Mouse (Mus musculus) lung, embryonic 15.5 days (tissue): Measurements from ENCODE around the gene Ankrd54. TPM values are rescaled to one million over a fixed set of nuclear protein-coding genes. Genes with fewer than 3 reads are reported as not detected.

ENCODE experiments used
- ATAC-seq: fragments of 200-750 bp; cut with Nextera tagmentation; 2 replicates; pipeline ENCODE4 v1.8.0; 2017; ENCODE audit warnings: moderate number of reproducible peaks, borderline replicate concordance; ENCODE audit not compliant: low FRiP score, low TSS enrichment; ENCODE audit errors: extremely low read depth
- H3K27ac ChIP-seq: fragments of 300-500 bp; sonication (generic); 2 replicates; pipeline ENCODE4 v1.5.1; 2015; ENCODE audit warnings: moderate library complexity, mild to moderate bottlenecking, inconsistent platforms
- H3K27me3 ChIP-seq: fragments of 300-500 bp; sonication (generic); 2 replicates; pipeline ENCODE4 v1.6.1; 2015; ENCODE audit warnings: inconsistent platforms
- H3K36me3 ChIP-seq: fragments of 300-500 bp; sonication (generic); 2 replicates; pipeline ENCODE4 v1.6.1; 2015; ENCODE audit warnings: inconsistent platforms
- H3K4me1 ChIP-seq: fragments of 300-500 bp; sonication (generic); 2 replicates; pipeline ENCODE4 v1.6.1; 2015; ENCODE audit warnings: inconsistent platforms
- H3K4me2 ChIP-seq: fragments of 300-500 bp; sonication (generic); 2 replicates; pipeline ENCODE4 v1.6.1; 2015; ENCODE audit warnings: inconsistent platforms, mild to moderate bottlenecking, moderate library complexity
- H3K4me3 ChIP-seq: fragments of 300-500 bp; sonication (generic); 2 replicates; pipeline ENCODE4 v1.5.1; 2015; ENCODE audit warnings: mild to moderate bottlenecking, inconsistent platforms
- H3K9ac ChIP-seq: fragments of 300-500 bp; sonication (generic); 2 replicates; pipeline ENCODE4 v1.6.1; 2015; ENCODE audit warnings: inconsistent platforms
- H3K9me3 ChIP-seq: fragments of 300-500 bp; sonication (generic); 2 replicates; pipeline ENCODE4 v1.6.1; 2016; ENCODE audit warnings: inconsistent platforms
- WGBS: fragments of 180-500 bp; shearing (Covaris S2); methylation state at CpG from one replicate; pipeline ENCODE4 v1.1.7; 2015; 5-methylcytosine and 5-hydroxymethylcytosine counted together
- polyA plus RNA-seq: library from polyadenylated mRNA; unstranded; fragments of >200 nt; fragmentation: Nextera tagmentation; extraction: Ambion mirVana; gene quantifications from 2 replicates; pipeline ENCODE4 v1.2.1, GENCODE M21; 2015

The Ankrd54 gene
- polyA plus RNA-seq, 1 experiment from 2014 or later: 61.0 TPM

DNA sequence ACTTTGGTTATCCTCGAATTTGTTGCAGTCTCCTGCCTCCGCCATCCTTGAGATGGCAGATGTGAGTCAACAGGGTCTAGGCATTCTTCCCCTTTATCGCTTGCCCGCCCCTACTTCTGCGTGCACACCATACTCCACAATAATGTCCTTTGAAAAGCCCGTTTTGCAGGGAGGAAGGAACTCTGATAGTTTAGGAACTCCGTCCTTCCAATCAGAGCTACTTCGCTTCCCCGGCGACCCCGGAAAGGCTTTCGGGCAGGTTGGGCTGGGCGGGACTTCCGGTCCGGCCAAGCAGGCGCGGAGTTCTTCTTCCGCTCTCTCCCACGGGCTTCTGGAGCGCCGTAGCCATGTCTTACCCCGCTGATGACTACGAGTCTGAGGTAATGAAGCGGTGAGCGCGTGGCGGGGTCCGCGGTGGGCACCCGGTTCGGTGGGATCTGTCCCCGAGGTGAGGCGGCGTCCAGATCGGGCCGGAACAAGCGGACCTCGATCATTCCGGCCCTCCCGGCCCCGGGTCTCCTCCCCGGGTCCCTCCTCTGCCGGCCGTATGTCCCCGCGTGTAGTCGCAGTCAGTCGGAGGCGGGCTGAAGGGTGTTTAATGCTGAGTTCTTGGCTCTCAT lies 12.3 kb upstream of the Ankrd54 start, which contains the start of gene Eif3l:
TSS of gene Eif3l (plus strand) at position 267 of the 620 bp plus-strand sequence.
- Histone ChIP-seq H3K9ac (peak within 1 kb of the TSS; percentile 80), H3K27me3 (no peaks in the 10 kb centered on the region), H3K4me1 (peaks cover 14% of the 10 kb centered on the region), H3K4me2 (peak within 1 kb of the TSS; percentile 80), H3K9me3 (no peaks in the 10 kb centered on the region), H3K27ac (peak within 1 kb of the TSS; percentile 87), H3K4me3 (peak within 1 kb of the TSS; percentile 83), H3K36me3 (peaks cover 35% of the 10 kb centered on the region)
- under 1% methylated on average over 46 of the region's 49 CpGs for WGBS
- ATAC-seq: peak; percentile 85

DNA sequence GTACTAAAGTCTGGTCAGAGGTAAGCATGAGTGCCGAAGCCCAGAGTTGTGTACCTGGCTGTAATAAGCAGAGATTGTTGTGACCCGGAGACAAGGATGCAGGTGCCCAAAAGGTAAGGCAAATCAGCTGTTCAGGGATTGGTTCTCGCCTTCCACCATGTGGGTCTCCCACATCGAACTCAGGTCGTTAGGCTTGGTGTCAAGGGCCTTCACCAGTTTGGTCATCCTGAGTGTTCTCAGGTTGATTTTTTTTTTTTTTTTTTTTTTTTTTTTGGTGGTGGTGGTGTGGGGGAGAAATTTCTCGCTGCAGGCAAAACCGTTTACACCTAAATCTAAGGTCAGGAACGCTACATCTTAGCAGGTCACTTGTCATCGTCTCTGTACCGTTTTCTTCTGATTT lies 11.8 kb upstream of the Ankrd54 start:
- Histone ChIP-seq H3K9me3 (no peaks in the 10 kb centered on the region), H3K9ac (peak overlapping the region; percentile 80), H3K4me1 (peaks cover 14% of the 10 kb centered on the region), H3K4me3 (peak overlapping the region; percentile 83), H3K36me3 (peaks cover 29% of the 10 kb centered on the region), H3K27me3 (no peaks in the 10 kb centered on the region), H3K4me2 (peak overlapping the region; percentile 80), H3K27ac (peak overlapping the region; percentile 87)
- ATAC-seq: no peak
- 29% methylated on average over 10 of the region's 10 CpGs for WGBS

DNA sequence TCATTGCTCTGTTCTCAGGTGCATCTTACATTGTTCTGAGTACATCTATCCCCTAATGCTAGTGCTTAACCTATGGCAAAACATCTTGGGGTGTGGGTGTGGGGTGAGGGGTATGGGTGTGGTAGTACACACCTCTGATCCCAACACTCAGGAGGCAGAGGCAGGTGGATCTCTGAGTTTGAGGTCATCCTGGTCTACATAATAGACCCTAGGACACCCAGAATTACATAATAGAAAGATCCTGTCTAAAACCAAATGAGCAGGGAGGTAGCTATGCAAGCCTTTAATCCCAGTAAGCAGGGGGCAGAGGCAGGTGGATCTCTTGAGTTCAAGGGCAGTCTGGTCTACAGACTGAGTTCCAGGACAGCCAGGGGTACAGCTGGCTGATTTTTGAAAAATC lies 11.1 kb upstream of the Ankrd54 start:
- ATAC-seq: no peak
- H3K9ac ChIP-seq: no peak overlapping the region
- no peaks in the 10 kb centered on the region for H3K9me3 ChIP-seq
- H3K36me3 ChIP-seq: peaks cover 22% of the 10 kb centered on the region
- peaks cover 14% of the 10 kb centered on the region for H3K4me1 ChIP-seq
- H3K4me3 ChIP-seq: no peak overlapping the region
- no peaks in the 10 kb centered on the region for H3K27me3 ChIP-seq
- H3K27ac ChIP-seq: no peak overlapping the region
- H3K4me2 ChIP-seq: no peak overlapping the region

- Histone ChIP-seq H3K4me2 (no peak overlapping the region), H3K27ac (no peak overlapping the region), H3K9me3 (no peaks in the 10 kb centered on the region), H3K4me1 (peaks cover 11% of the 10 kb centered on the region), H3K9ac (no peak overlapping the region), H3K27me3 (no peaks in the 10 kb centered on the region), H3K4me3 (no peak overlapping the region), H3K36me3 (0 out of 2 replicates have a peak, but pooled peaks cover 2% of the 10 kb centered on the region)
- 64% methylated on average over 5 of the region's 5 CpGs for WGBS
- no peak for ATAC-seq
Observed at GRCm38 (mm10) chr15:79071117-79072039, 8.7 kb upstream of the Ankrd54 start.

DNA sequence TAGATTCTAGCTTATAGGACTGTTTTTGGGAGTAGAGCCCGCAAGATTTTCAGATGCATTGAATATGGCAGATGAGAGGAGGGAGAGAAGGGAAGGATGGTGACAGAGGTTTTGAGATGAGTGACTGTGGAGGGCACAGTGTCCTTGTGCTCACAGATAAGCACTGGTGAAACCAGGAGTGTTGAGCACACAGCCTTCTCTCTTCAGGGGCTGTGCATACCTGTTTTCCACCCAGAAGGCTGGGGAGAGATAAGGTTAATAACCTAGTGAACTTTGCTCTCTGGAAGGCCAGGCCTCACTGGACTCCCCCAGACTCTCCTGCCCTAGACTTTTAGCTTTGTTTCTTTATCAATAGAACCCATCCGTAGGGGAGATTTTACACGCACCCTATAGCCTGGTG lies 5.7 kb upstream of the Ankrd54 start:
- Histone ChIP-seq H3K4me2 (no peak overlapping the region), H3K27ac (no peak overlapping the region), H3K27me3 (no peaks in the 10 kb centered on the region), H3K4me1 (peaks cover 9% of the 10 kb centered on the region), H3K9ac (no peak overlapping the region), H3K9me3 (no peaks in the 10 kb centered on the region), H3K36me3 (no peaks in the 10 kb centered on the region), H3K4me3 (no peak overlapping the region)
- no peak for ATAC-seq
- WGBS: 76% methylated on average over 3 of the region's 3 CpGs

DNA sequence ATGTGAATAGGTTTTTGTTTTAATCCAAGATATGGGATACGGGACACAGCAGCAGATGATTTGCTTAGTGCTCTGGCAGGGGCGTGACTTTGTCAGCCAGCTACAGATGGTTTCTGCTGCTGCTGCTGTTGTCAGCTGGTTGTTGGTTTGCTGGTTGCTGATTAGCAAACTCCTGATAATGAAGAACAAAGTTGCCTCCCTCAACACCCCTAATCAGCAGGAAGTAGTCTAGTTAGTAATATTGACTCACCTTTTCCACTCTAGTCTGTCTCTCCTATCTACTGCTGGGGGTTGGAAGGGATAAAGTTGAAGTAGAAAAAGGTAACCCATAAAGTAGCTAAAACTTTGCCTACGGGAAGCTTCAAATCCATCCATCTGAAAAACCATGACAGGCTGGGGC lies 4.9 kb upstream of the Ankrd54 start:
- Histone ChIP-seq H3K4me1 (peaks cover 11% of the 10 kb centered on the region), H3K4me2 (no peak overlapping the region), H3K27ac (no peak overlapping the region), H3K9ac (no peak overlapping the region), H3K4me3 (no peak overlapping the region), H3K27me3 (no peaks in the 10 kb centered on the region), H3K36me3 (no peaks in the 10 kb centered on the region), H3K9me3 (no peaks in the 10 kb centered on the region)
- 65% methylated on average over 3 of the region's 3 CpGs for WGBS
- no peak for ATAC-seq

GRCm38 (mm10) chr15:79066276-79066675 lies 3.6 kb upstream of the Ankrd54 start:
- no peak overlapping the region for H3K4me2 ChIP-seq
- no peak overlapping the region for H3K27ac ChIP-seq
- H3K36me3 ChIP-seq: no peaks in the 10 kb centered on the region
- no peak for ATAC-seq
- no peaks in the 10 kb centered on the region for H3K27me3 ChIP-seq
- H3K9ac ChIP-seq: no peak overlapping the region
- 26% methylated on average over 2 of the region's 2 CpGs for WGBS
- peaks cover 18% of the 10 kb centered on the region for H3K4me1 ChIP-seq
- no peaks in the 10 kb centered on the region for H3K9me3 ChIP-seq
- H3K4me3 ChIP-seq: no peak overlapping the region

DNA sequence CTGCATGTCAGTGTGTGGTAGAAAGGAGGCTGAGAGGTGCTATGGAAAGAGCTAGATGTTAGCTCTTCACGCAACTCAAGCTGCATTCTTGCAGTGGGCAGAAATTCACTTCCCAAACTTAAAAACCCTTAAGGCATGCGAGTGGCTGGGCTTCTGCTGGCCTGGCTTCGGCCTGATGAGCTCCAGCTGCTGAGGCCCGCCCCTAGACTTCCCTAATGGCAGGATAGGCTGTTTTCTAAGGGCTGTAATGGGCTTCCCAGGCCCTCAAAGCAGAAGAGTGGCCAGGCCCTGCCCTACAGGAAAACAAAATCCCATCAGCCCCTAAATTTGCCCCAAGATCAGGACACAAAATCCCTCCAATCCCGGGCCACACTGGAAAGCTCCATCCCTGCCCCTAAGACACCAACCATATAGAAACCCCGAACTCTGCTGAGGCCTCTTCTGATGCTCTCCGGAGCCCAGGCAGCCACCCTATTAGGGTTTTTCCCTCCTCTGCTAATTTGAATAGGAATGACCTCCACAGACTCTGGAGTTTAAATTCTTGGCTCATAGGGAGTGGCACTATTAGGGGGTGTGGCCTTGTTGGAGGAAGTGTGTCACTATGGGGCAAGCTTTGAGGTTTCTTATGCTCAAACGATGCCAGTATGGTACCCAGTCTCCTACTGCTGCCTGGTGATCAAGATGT lies 2.5 kb upstream of the Ankrd54 start:
- H3K9ac ChIP-seq: no peak overlapping the region
- WGBS: 39% methylated on average over 8 of the region's 8 CpGs
- H3K27ac ChIP-seq: peak overlapping the region; percentile 73
- H3K4me1 ChIP-seq: peaks cover 23% of the 10 kb centered on the region
- H3K27me3 ChIP-seq: no peaks in the 10 kb centered on the region
- H3K36me3 ChIP-seq: peaks cover 7% of the 10 kb centered on the region; the same call in 1 of the 2 replicates
- H3K4me3 ChIP-seq: no peak overlapping the region
- H3K4me2 ChIP-seq: no peak overlapping the region
- no peak for ATAC-seq
- no peaks in the 10 kb centered on the region for H3K9me3 ChIP-seq

DNA sequence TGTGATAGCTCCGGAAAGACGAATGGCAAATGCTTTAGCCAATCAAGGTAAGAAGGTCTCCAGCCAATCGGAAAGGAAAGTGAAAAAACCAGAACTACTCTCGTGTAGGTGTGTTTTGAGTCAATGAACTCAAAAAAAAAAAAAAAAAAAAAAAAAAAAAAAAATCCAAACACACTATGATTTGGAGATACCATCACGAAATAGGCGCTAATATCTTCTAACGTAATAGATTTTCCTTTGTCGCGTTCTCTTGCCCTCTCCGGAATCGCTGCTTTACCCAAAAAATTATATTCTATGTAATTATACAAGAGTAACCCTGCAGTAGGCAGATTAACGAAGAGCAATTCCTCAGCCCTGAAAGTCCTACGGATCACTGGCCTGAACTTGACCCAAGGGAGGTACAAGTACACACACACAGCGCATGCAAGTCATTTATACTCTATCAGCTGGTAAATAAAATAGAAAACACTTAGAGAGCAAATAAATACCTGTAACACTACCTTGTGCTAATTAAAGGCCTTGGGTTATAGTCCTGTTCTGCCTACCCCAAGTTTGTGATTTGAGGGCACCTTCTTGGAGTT lies 557 bp upstream of the Ankrd54 start:
- WGBS: 8% methylated on average over 14 of the region's 14 CpGs
- ATAC-seq: no peak
- Histone ChIP-seq H3K27ac (peak overlapping the region; percentile 41), H3K36me3 (peaks cover 26% of the 10 kb centered on the region), H3K4me1 (peaks cover 23% of the 10 kb centered on the region), H3K4me2 (peak overlapping the region; percentile 62), H3K9me3 (no peaks in the 10 kb centered on the region), H3K27me3 (no peaks in the 10 kb centered on the region), H3K9ac (peak overlapping the region; percentile 41), H3K4me3 (peak overlapping the region; percentile 83)

GRCm38 (mm10) chr15:79060887-79061565 lies 1.7 kb downstream of the Ankrd54 start:
- Histone ChIP-seq H3K36me3 (peaks cover 48% of the 10 kb centered on the region), H3K4me2 (peak overlapping the region; percentile 74), H3K4me1 (peaks cover 23% of the 10 kb centered on the region), H3K9ac (no peak overlapping the region), H3K27me3 (no peaks in the 10 kb centered on the region), H3K9me3 (no peaks in the 10 kb centered on the region), H3K4me3 (no peak overlapping the region), H3K27ac (no peak overlapping the region)
- 77% methylated on average over 14 of the region's 14 CpGs for WGBS
- ATAC-seq: no peak

DNA sequence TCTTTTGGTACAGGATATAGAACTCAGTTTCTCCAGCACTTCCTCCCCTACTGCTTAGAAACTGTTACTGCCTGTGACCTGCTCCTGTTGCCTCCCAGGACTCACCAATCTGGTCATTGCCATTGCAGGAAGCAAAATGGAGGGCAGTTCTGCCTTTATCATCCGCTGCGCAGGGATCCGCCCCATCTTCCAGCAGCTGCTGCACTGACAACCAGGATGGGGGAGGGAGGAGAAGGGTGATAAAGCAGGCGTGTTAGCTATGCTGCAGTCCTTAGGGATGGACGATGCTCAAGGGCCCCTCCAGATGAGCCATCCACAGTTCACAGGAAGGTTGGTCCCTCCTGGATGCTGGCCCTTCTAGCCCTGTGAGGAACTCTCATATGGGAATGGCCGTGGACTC lies 4.8 kb downstream of the Ankrd54 start:
- no peak for ATAC-seq
- 80% methylated on average over 6 of the region's 6 CpGs for WGBS
- Histone ChIP-seq H3K4me3 (no peak overlapping the region), H3K36me3 (peaks cover 77% of the 10 kb centered on the region), H3K4me2 (no peak overlapping the region), H3K9me3 (no peaks in the 10 kb centered on the region), H3K4me1 (peaks cover 12% of the 10 kb centered on the region), H3K27ac (no peak overlapping the region), H3K27me3 (no peaks in the 10 kb centered on the region), H3K9ac (no peak overlapping the region)
